ENCODE assay signal across 15 mouse cellular contexts in genomic region chr7:35299656-35300055, GRCm38 (mm10). TPM values are rescaled to one million over a fixed set of nuclear protein-coding genes. Genes with fewer than 3 reads are reported as not detected.
DNase-seq lines count a peak whose midpoint lies in the region; ATAC-seq and TF ChIP-seq lines count a peak whose summit lies in the region.
"Had no signal": no experiment of that assay in that cellular context is flagged by ENCODE, and none has a peak within 500 bp of the region (broad histone marks: within the 10 kb centered on the region; RNA-seq: fewer than 3 reads in every experiment).

No protein-coding gene starts in this region.

- TF ChIP-seq CTCF in stomach, postnatal 0 days (IDR thresholded peaks at IDR 0.05; ENCODE audit: low read depth) = no peak

- H3K36me3 ChIP-seq in kidney, embryonic 15.5 days = peaks cover 86% of the 10 kb centered on the region
- peaks cover 7% of the 10 kb centered on the region for H3K36me3 ChIP-seq in stomach, postnatal 0 days (ENCODE audit: control insufficient read depth, insufficient read depth, low read length)

- no peak for TF ChIP-seq EP300 in stomach, postnatal 0 days (optimal IDR thresholded peaks at IDR 0.05)

- no peaks in the 10 kb centered on the region for H3K4me1 ChIP-seq in kidney, embryonic 15.5 days
- H3K4me1 ChIP-seq in stomach, postnatal 0 days (replicated peaks; ENCODE audit: control insufficient read depth, insufficient read depth) = no peaks in the 10 kb centered on the region
- H3K4me1 ChIP-seq: embryonic facial prominence, embryonic 15.5 days; forebrain, embryonic 13.5 days; heart, embryonic 10.5 days; liver, embryonic 13.5 days; megakaryocyte, embryonic 14.5 days had no signal

- H3K4me2 ChIP-seq in kidney, embryonic 15.5 days = no peak overlapping the region
- H3K4me2 ChIP-seq in stomach, postnatal 0 days (replicated peaks; ENCODE audit: low read depth) = no peak overlapping the region
- H3K4me2 ChIP-seq: embryonic facial prominence, embryonic 15.5 days; forebrain, embryonic 13.5 days; liver, embryonic 13.5 days had no signal

- WGBS in kidney, embryonic 15.5 days = 67% methylated on average over 8 of the region's 8 CpGs
- 60% methylated on average over 8 of the region's 8 CpGs for WGBS in stomach, postnatal 0 days

- peak; percentile 21 for DNase-seq in cerebellum, adult 11-12 months
- peak; percentile 9 to 16 for DNase-seq in kidney, adult 8-10 months
- DNase-seq in ovary, adult 18-20 months (ENCODE audit: low spot score) = peak; percentile 21
- no peak for DNase-seq in ovary, postnatal 10 days (ENCODE audit: low spot score)
- peak; percentile 58 for DNase-seq in stomach, postnatal 0 days (ENCODE audit: low spot score)
- no peak for DNase-seq in spleen, postnatal 36 days (ENCODE audit: low spot score in 2 of 2)
- DNase-seq: adrenal gland, postnatal 36 days; liver, embryonic 13.5 days had no signal

- H3K4me3 ChIP-seq in kidney, embryonic 15.5 days (replicated peaks) = no peak overlapping the region
- no peak overlapping the region for H3K4me3 ChIP-seq in stomach, postnatal 0 days (ENCODE audit: low read depth, low read length)
- H3K4me3 ChIP-seq: embryonic facial prominence, embryonic 15.5 days; forebrain, embryonic 13.5 days; heart, embryonic 10.5 days; liver, embryonic 13.5 days; megakaryocyte, embryonic 14.5 days had no signal

- H3K27me3 ChIP-seq in kidney, embryonic 15.5 days = no peaks in the 10 kb centered on the region
- no peaks in the 10 kb centered on the region for H3K27me3 ChIP-seq in stomach, postnatal 0 days (ENCODE audit: control insufficient read depth, insufficient read depth, low read length)
- H3K27me3 ChIP-seq: embryonic facial prominence, embryonic 15.5 days; forebrain, embryonic 13.5 days; liver, embryonic 13.5 days; megakaryocyte, embryonic 14.5 days had no signal

- ATAC-seq in cerebellum, adult (ENCODE audit: insufficient number of reproducible peaks, low FRiP score, low TSS enrichment) = no peak
- no peak for ATAC-seq in kidney, embryonic 15.5 days (replicated peaks; ENCODE audit: low FRiP score)
- ATAC-seq in stomach, postnatal 0 days (ENCODE audit: low FRiP score, low TSS enrichment) = peak; percentile 76; the same call in 1 of the 2 replicates
- ATAC-seq: forebrain, embryonic 13.5 days; intestine, postnatal 0 days had no signal

- no peaks in the 10 kb centered on the region for H3K9me3 ChIP-seq in kidney, embryonic 15.5 days (replicated peaks)
- H3K9me3 ChIP-seq in stomach, postnatal 0 days (ENCODE audit: control insufficient read depth, low read length) = no peaks in the 10 kb centered on the region
- H3K9me3 ChIP-seq: embryonic facial prominence, embryonic 15.5 days; forebrain, embryonic 13.5 days; heart, embryonic 10.5 days; liver, embryonic 13.5 days; megakaryocyte, embryonic 14.5 days had no signal

- no peak overlapping the region for H3K27ac ChIP-seq in kidney, embryonic 15.5 days
- no peak overlapping the region; the same call in 1 of the 2 replicates for H3K27ac ChIP-seq in stomach, postnatal 0 days (replicated peaks)
- H3K27ac ChIP-seq: embryonic facial prominence, embryonic 15.5 days; forebrain, embryonic 13.5 days; heart, embryonic 10.5 days; liver, embryonic 13.5 days had no signal

- H3K9ac ChIP-seq in kidney, embryonic 15.5 days = no peak overlapping the region
- no peak overlapping the region for H3K9ac ChIP-seq in stomach, postnatal 0 days (ENCODE audit: low read length)
- H3K9ac ChIP-seq: embryonic facial prominence, embryonic 15.5 days; forebrain, embryonic 13.5 days; liver, embryonic 13.5 days had no signal

RNA-seq across cellular contexts. Expression of gene Gpatch1, which starts 18.6 kb away (rescaled TPM):
- 19.5 and 20.4 TPM in 2 replicates for polyA plus RNA-seq in kidney, embryonic 15.5 days (2015; fragmentation: Nextera tagmentation; extraction: Ambion mirVana)
- polyA plus RNA-seq in stomach, postnatal 0 days (2015; fragmentation: Nextera tagmentation; extraction: Ambion mirVana) = 9.1 and 9.3 TPM in 2 replicates

RNA-seq across cellular contexts. Expression of gene Rhpn2, which starts 34.3 kb away (rescaled TPM):
- 14.3 and 14.4 TPM in 2 replicates for polyA plus RNA-seq in kidney, embryonic 15.5 days (2015; fragmentation: Nextera tagmentation; extraction: Ambion mirVana)
- 23.1 and 24.4 TPM in 2 replicates for polyA plus RNA-seq in stomach, postnatal 0 days (2015; fragmentation: Nextera tagmentation; extraction: Ambion mirVana)

Comparison
In these comparisons a context has a peak if more than half of its experiments do, and no peak if none do; other contexts are left out.
1. DNase-seq: peak in cerebellum, adult 11-12 months (single experiment), kidney, adult 8-10 months (2 of 2), ovary, adult 18-20 months (single experiment) and stomach, postnatal 0 days (single experiment); none in ovary, postnatal 10 days (single experiment) and spleen, postnatal 36 days (0 of 2).